Mouse (Mus musculus) ES-E14 (cell line): ENCODE data around the gene Izumo4.

Source experiments
- CHD2 ChIP-seq: IDR thresholded peaks from 2 replicates; pipeline ENCODE4 v1.6.1; 2014; ENCODE audit warnings: mild to moderate bottlenecking, low read depth, low read length, inconsistent platforms
- HCFC1 ChIP-seq: IDR thresholded peaks from 2 replicates; pipeline ENCODE4 v1.6.1; 2012; ENCODE audit warnings: low read length, inconsistent platforms, borderline replicate concordance; ENCODE audit not compliant: insufficient read depth
- MAFK ChIP-seq: IDR thresholded peaks from 2 replicates; pipeline ENCODE4 v1.6.1; 2014; ENCODE audit warnings: mild to moderate bottlenecking, low read depth, low read length, inconsistent platforms; ENCODE audit not compliant: insufficient read depth
- ZC3H11A ChIP-seq: IDR thresholded peaks from 2 replicates; pipeline ENCODE4 v1.6.1; 2012; ENCODE audit warnings: low read depth, mild to moderate bottlenecking, inconsistent platforms, low read length, borderline replicate concordance
- ZNF384 ChIP-seq: IDR thresholded peaks from 2 replicates; pipeline ENCODE4 v1.6.1; 2012; ENCODE audit warnings: low read depth, low read length, inconsistent platforms

DNA sequence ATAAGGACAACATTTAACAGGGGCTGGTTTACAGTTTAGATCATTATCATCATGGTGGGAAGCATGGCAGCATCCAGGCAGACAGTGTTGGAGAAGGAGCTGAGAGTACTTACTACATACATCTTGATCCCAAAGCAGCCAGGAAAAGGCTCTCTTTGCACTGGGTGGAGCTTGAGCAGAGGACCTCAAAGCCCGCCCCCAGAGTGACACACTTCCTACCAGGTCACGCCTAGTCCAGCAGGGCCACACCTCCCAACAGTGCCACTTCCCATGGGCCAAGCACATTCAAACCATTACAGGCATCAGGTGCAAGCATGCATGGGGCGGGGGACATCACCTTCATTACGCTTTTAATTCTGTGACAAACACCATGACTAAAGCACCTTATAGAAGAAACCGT lies 42.3 kb downstream of the Izumo4 start:
- TF ChIP-seq CHD2 (no peak), MAFK (no peak), ZNF384 (no peak), HCFC1 (no peak), ZC3H11A (no peak)
